Mouse (Mus musculus) R1 (cell line): ENCODE results near the gene Krtap4-2.
"Not testable (repeated sequence)": the region's sequence is repeated elsewhere in the genome, so short reads cannot be mapped to it uniquely, and the experiment has no call there.

Experiments used
- DNase-seq: peaks from one replicate; pipeline ENCODE4 v3.0.0-alpha.2; 2018; ENCODE audit warnings: low read depth, low spot score

Krtap4-2 gene

DNA sequence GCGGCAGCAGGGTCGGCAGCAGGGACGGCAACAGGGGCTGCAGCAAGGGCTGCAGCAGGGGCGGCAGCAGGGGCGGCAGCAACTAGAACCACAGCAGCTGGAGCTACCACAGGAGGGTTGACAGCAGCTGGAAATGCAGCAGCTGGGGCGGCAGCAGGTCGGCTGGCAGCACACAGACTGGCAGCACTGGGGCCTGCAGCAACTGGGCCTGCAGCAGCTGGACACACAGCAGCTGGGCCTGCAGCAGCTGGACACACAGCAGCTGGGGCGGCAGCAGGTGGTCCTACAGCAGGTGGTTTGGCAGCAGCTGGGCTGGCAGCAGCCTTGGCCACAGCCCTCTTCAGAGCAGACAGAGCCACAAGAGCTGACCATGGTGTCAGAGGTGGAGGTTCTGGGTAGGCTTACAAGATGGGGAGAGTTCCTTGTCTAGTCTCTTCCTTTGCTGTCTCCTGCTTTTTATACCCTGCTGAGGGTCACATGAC lies at the start of gene Krtap4-2:
Gene Krtap4-2 (minus strand): TSS at position 432 of the 482 bp plus-strand sequence.
- no peak for DNase-seq

DNA sequence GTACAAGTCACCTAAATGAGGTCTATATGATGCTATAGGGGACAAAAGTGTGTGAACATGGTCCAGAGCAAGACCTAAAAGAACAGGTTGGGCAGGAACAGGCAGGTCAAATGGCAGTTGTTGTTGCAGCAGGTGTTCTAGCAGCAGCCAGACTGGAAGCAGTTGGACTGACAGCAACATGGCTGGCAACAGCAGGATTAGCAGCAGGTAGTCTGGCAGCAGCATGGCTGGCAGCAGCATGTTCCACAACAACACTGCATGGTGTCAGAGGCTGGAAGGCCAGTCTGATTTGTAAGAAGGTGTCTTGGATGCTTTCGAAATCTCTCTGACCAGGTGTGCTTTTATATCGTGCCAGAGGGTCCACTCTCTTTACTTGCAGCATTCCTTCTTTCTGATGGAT lies 48.6 kb upstream of the Krtap4-2 start:
- no peak for DNase-seq

DNA sequence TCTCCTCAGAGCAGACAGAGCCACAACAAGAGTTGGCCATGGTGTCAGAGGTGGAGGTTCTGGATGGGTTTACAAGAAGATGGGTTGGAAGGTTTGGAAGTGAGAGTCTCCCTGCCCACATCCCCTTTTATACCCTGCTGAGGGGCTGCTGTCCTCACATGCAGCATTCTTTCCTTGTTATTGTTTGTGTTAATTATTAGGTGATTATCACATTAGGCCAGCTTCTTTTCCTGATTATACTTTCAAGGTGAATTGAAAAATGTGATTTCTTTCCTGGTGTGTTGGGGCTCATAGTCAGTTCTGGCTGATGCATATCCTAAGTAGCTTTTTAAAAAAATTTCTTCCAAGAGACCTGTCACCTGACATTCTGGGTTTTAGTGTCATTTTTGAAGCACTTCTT lies 31.0 kb upstream of the Krtap4-2 start, which contains the start of gene Krtap4-6:
Gene Krtap4-6 (minus strand): TSS at position 101 of the 400 bp plus-strand sequence.
- no peak for DNase-seq

DNA sequence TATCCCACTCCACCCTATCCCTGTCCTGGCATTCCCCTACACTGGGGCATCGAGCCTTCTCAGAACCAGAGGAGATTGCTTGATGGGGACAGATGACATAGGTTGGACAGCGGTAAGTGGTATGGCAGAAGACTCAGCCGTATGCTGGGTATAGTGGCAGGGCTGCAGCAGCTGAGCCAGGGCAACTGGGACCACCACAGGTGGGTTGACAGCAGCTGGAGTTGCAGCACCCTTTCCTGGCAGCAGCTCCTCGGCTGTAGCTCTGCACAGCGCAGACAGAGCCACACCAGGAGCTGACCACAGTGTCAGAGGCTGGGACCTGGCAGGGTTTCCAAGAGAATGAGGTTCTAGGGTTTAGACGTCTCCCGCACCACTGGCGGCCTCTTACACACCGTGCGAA lies 27.9 kb upstream of the Krtap4-2 start:
- DNase-seq: no peak

- DNase-seq: peak; percentile 16
Observed at GRCm38 (mm10) chr11:99659256-99659655, 24.4 kb upstream of the Krtap4-2 start.

- DNase-seq: peak; percentile 10
Observed at GRCm38 (mm10) chr11:99658467-99659010, 23.7 kb upstream of the Krtap4-2 start, which contains the start of gene Gm11563. Gene Gm11563, minus strand, starts transcription at chr11:99658960.

DNA sequence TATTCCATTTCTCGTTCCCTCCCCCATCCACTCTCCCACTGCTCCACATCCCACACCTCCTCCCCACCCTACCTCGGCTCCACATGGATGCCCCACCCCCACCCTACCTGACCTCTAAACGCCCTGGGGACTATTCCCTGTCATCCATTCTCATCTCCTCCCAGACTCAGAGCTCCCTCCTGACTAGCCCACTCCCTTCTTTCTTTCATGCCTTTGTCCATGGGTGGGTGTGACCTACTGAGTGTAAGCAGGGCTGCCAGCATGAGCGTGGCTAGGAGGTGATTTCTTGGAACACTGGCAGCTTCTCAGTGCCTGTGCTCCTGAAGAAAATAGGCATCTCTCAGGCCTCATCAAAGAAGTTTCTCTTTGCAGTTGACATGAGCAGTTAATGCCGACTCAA lies 22.2 kb upstream of the Krtap4-2 start:
- peak; percentile 82 for DNase-seq

- DNase-seq: no peak
Observed at GRCm38 (mm10) chr11:99650136-99650535, 15.3 kb upstream of the Krtap4-2 start, which contains the start of gene Gm11555. Gene Gm11555, minus strand, starts transcription at chr11:99650236.

- no peak for DNase-seq
Observed at GRCm38 (mm10) chr11:99646444-99646843, 11.6 kb upstream of the Krtap4-2 start.

- DNase-seq: no peak
Observed at GRCm38 (mm10) chr11:99644351-99644750, 9.5 kb upstream of the Krtap4-2 start.

- DNase-seq: not testable (repeated sequence)
Observed at GRCm38 (mm10) chr11:99643635-99644139, 8.8 kb upstream of the Krtap4-2 start, which contains the start of gene Krtap4-7. Gene Krtap4-7, minus strand, starts transcription at chr11:99644089.

GRCm38 (mm10) chr11:99640926-99641325 lies 6.0 kb upstream of the Krtap4-2 start:
- DNase-seq: no peak

- DNase-seq: no peak
Observed at GRCm38 (mm10) chr11:99637086-99637485, 2.2 kb upstream of the Krtap4-2 start.

DNA sequence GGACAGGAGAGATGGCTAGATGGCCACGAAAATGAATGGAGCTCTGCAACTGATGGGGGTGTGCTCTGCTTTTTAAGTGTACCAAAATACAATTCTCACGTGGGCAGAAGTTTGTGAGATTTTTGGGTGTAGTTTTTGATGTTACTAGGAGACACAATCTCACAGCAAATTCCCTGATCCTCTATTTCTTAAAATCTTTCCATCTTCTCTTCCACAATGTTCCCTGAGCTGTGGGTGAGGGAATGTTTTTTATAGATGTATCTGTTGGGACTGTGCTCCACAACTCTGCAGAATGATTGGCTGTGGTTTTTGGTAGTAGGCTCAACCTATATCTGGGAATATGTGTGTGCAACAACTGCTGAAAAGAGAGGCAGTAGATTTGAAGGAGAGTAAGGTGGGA lies 1.6 kb downstream of the Krtap4-2 start:
- no peak for DNase-seq

DNA sequence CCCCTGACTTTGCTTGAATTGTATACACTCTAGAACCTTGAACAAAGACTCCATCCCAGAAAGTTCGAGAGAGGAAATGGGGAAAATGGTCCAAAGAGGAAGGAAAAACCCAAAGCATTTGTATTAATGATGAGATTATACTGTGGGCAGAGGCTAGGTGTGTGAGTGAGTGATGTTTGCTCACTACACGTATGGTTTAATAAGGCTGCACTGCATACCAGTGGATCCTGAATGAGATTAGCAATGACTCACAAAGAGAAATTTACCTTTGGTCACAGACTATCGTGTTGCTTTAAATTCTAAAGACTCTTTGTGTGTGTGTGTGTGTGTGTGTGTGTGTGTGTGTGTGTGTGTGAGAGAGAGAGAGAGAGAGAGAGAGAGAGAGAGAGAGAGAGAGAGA lies 4.0 kb downstream of the Krtap4-2 start:
- no peak for DNase-seq

DNA sequence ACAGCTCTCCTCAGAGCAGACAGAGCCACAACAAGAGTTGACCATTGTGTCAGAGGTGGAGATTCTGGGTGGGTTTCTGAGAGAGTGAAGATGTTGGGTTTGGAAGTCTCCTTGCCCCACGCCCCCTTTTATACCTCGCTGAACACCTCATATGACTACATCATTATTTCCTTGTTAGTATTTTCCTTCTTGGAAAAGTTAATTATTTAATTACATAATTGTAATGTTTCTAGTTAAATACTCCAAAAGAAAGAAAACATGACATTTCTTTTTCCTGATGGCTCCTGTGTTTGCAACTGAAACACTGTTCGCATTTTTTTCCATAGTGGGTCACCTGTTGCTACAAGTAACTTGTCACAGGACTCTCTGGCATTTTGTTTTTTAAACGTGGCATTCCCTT lies 6.7 kb downstream of the Krtap4-2 start, which contains the start of gene Krtap4-1:
Gene Krtap4-1 (minus strand): TSS at position 101 of the 400 bp plus-strand sequence.
- DNase-seq: no peak

- no peak for DNase-seq
Observed at GRCm38 (mm10) chr11:99620335-99620734, 14.5 kb downstream of the Krtap4-2 start, which contains the start of gene Gm11562. Gene Gm11562, minus strand, starts transcription at chr11:99620435.

GRCm38 (mm10) chr11:99614796-99615363 lies 20.0 kb downstream of the Krtap4-2 start, which contains the start of gene Krtap2-4:
Gene Krtap2-4, minus strand, starts transcription at chr11:99614846.
- no peak for DNase-seq

DNA sequence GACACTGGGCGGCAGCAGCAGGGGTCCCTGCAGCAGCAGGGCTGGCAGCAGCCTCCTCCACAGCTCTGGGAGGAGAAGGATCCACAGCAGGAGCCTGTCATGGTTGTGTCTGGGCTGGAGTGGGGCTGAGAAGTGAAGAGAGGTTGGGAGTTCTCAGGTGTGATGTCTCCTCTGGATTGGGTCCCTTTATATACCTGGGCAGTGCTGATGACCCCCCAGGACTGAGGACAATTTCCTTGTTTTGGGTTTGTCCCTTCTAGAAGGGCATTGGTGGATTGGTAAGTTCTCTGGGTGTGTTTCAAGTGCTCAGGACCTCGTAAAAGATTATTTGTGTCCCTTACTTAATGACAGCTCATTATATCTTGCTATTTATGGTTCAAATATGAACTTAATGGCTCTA lies 24.8 kb downstream of the Krtap4-2 start, which contains the start of gene Gm11937:
Gene Gm11937 (minus strand): TSS at position 101 of the 400 bp plus-strand sequence.
- not testable (repeated sequence) for DNase-seq

- DNase-seq: no peak
Observed at GRCm38 (mm10) chr11:99609126-99609525, 25.8 kb downstream of the Krtap4-2 start.

- not testable (repeated sequence) for DNase-seq
Observed at GRCm38 (mm10) chr11:99603208-99603607, 31.7 kb downstream of the Krtap4-2 start, which contains the start of gene Gm11938. Gene Gm11938, minus strand, starts transcription at chr11:99603308.

DNA sequence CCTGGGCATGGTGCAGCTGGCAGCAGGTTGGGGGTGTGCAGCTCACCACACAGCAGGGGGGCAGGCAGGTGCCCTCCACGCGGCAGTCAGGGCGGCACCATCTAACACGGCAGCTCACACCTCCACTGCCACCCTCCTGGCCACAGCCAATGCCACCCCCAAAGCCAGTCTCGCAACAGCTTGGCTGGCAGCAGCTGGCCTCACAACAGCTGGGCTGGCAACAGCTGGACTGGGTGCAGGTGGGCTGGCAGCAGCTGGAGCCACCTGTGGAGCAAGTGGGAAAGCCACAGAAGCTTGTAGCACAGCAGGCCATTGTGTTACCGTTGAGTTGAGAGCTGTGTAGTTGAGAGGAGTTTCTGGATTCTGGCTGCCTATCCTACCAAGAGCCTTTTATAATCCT lies 37.1 kb downstream of the Krtap4-2 start, which contains the start of gene Krtap9-3:
Gene Krtap9-3 (minus strand): TSS at position 364 of the 400 bp plus-strand sequence.
- not testable (repeated sequence) for DNase-seq
